Mouse (Mus musculus): ENCODE measurements at regions not wholly inside any gene's neighbourhood (a gene's known extent, or its start where the extent isn't known, plus 50 kb on each side); places are given as distances from the start of the nearest gene placed in this dataset.

- no peak overlapping the region for H3K4me2 ChIP-seq (replicated peaks)
- ATAC-seq (ENCODE audit: low FRiP score, low read depth), result no peak
- H3K9ac ChIP-seq, result no peak overlapping the region
- H3K4me1 ChIP-seq, result no peaks in the 10 kb centered on the region
- no peak overlapping the region for H3K4me3 ChIP-seq
- no peak overlapping the region for H3K27ac ChIP-seq
- no peaks in the 10 kb centered on the region for H3K36me3 ChIP-seq
- no peaks in the 10 kb centered on the region for H3K9me3 ChIP-seq
- no peaks in the 10 kb centered on the region for H3K27me3 ChIP-seq (replicated peaks)
Measured at GRCm38 (mm10) chr12:9151001-9151400, 121.2 kb downstream of the Ttc32 start.

- no peaks in the 10 kb centered on the region for H3K36me3 ChIP-seq
- H3K9ac ChIP-seq, result no peak overlapping the region
- no peak overlapping the region for H3K4me2 ChIP-seq (replicated peaks)
- no peaks in the 10 kb centered on the region for H3K9me3 ChIP-seq
- no peak overlapping the region for H3K4me3 ChIP-seq
- ATAC-seq (ENCODE audit: low FRiP score, low read depth), result no peak
- no peaks in the 10 kb centered on the region for H3K4me1 ChIP-seq
- H3K27ac ChIP-seq, result no peak overlapping the region
- 82% methylated on average over 1 of the region's 1 CpGs for WGBS
- H3K27me3 ChIP-seq (replicated peaks), result no peaks in the 10 kb centered on the region
Measured at GRCm38 (mm10) chr12:9151426-9151825, 121.6 kb downstream of the Ttc32 start.

GRCm38 (mm10) chr12:9154491-9154890 lies 124.7 kb downstream of the Ttc32 start:
- H3K9ac ChIP-seq, result no peak overlapping the region
- no peaks in the 10 kb centered on the region for H3K27me3 ChIP-seq (replicated peaks)
- no peak for ATAC-seq (ENCODE audit: low FRiP score, low read depth)
- H3K4me2 ChIP-seq (replicated peaks), result no peak overlapping the region
- WGBS, result 86% methylated on average over 2 of the region's 2 CpGs
- no peaks in the 10 kb centered on the region for H3K9me3 ChIP-seq
- no peaks in the 10 kb centered on the region for H3K36me3 ChIP-seq
- no peaks in the 10 kb centered on the region for H3K4me1 ChIP-seq
- H3K4me3 ChIP-seq, result no peak overlapping the region
- H3K27ac ChIP-seq, result no peak overlapping the region

GRCm38 (mm10) chr12:9156794-9157193 lies 127.0 kb downstream of the Ttc32 start:
- no peaks in the 10 kb centered on the region for H3K36me3 ChIP-seq
- H3K27ac ChIP-seq, result no peak overlapping the region
- no peaks in the 10 kb centered on the region for H3K9me3 ChIP-seq
- no peak for ATAC-seq (ENCODE audit: low FRiP score, low read depth)
- H3K27me3 ChIP-seq (replicated peaks), result no peaks in the 10 kb centered on the region
- H3K4me3 ChIP-seq, result no peak overlapping the region
- H3K9ac ChIP-seq, result no peak overlapping the region
- no peaks in the 10 kb centered on the region for H3K4me1 ChIP-seq
- H3K4me2 ChIP-seq (replicated peaks), result no peak overlapping the region

GRCm38 (mm10) chr12:9158751-9159150 lies 129.0 kb downstream of the Ttc32 start:
- Histone ChIP-seq H3K9ac (no peak overlapping the region), H3K27me3 (replicated peaks) (no peaks in the 10 kb centered on the region), H3K4me3 (no peak overlapping the region), H3K27ac (no peak overlapping the region), H3K9me3 (no peaks in the 10 kb centered on the region), H3K4me1 (no peaks in the 10 kb centered on the region), H3K4me2 (replicated peaks) (no peak overlapping the region), H3K36me3 (no peaks in the 10 kb centered on the region)
- no peak for ATAC-seq (ENCODE audit: low FRiP score, low read depth)
- 81% methylated on average over 5 of the region's 5 CpGs for WGBS

- no peak for ATAC-seq (ENCODE audit: low FRiP score, low read depth)
- Histone ChIP-seq H3K4me2 (replicated peaks) (no peak overlapping the region), H3K36me3 (no peaks in the 10 kb centered on the region), H3K9ac (no peak overlapping the region), H3K9me3 (no peaks in the 10 kb centered on the region), H3K27me3 (replicated peaks) (no peaks in the 10 kb centered on the region), H3K4me3 (no peak overlapping the region), H3K27ac (no peak overlapping the region), H3K4me1 (no peaks in the 10 kb centered on the region)
- WGBS, result 81% methylated on average over 4 of the region's 4 CpGs
Measured at GRCm38 (mm10) chr12:9165367-9165940, 135.7 kb downstream of the Ttc32 start.

- Histone ChIP-seq H3K27me3 (replicated peaks) (no peaks in the 10 kb centered on the region), H3K27ac (no peak overlapping the region), H3K9me3 (no peaks in the 10 kb centered on the region), H3K4me3 (no peak overlapping the region), H3K9ac (no peak overlapping the region), H3K4me2 (replicated peaks) (no peak overlapping the region), H3K36me3 (no peaks in the 10 kb centered on the region), H3K4me1 (no peaks in the 10 kb centered on the region)
- WGBS, result 59% methylated on average over 10 of the region's 10 CpGs
- peak; percentile 93 for ATAC-seq (ENCODE audit: low FRiP score, low read depth)
Measured at GRCm38 (mm10) chr12:9166218-9166908, 136.6 kb downstream of the Ttc32 start.

- no peak for ATAC-seq (ENCODE audit: low FRiP score, low read depth)
- no peak overlapping the region for H3K27ac ChIP-seq
- 82% methylated on average over 3 of the region's 3 CpGs for WGBS
Measured at GRCm38 (mm10) chr12:9169008-9169407, 139.2 kb downstream of the Ttc32 start.

GRCm38 (mm10) chr12:9173680-9174079 lies 143.9 kb downstream of the Ttc32 start:
- no peak overlapping the region for H3K4me2 ChIP-seq (replicated peaks)
- no peaks in the 10 kb centered on the region for H3K36me3 ChIP-seq
- WGBS, result 17% methylated on average over 1 of the region's 1 CpGs
- ATAC-seq (ENCODE audit: low FRiP score, low read depth), result no peak
- no peak overlapping the region for H3K27ac ChIP-seq
- H3K9ac ChIP-seq, result no peak overlapping the region
- no peak overlapping the region for H3K4me3 ChIP-seq
- H3K9me3 ChIP-seq, result no peaks in the 10 kb centered on the region
- H3K4me1 ChIP-seq, result no peaks in the 10 kb centered on the region
- no peaks in the 10 kb centered on the region for H3K27me3 ChIP-seq (replicated peaks)

More at GRCm38 (mm10) chr12:9169008-9169407, 139.2 kb downstream of the Ttc32 start:
- Histone ChIP-seq H3K9ac (no peak overlapping the region), H3K36me3 (no peaks in the 10 kb centered on the region), H3K4me2 (replicated peaks) (no peak overlapping the region), H3K9me3 (no peaks in the 10 kb centered on the region), H3K4me1 (no peaks in the 10 kb centered on the region), H3K4me3 (no peak overlapping the region), H3K27me3 (replicated peaks) (no peaks in the 10 kb centered on the region)

GRCm38 (mm10) chr12:9174327-9174726 lies 144.5 kb downstream of the Ttc32 start:
- Histone ChIP-seq H3K4me3 (no peak overlapping the region), H3K4me2 (replicated peaks) (no peak overlapping the region), H3K4me1 (no peaks in the 10 kb centered on the region), H3K36me3 (no peaks in the 10 kb centered on the region), H3K27me3 (replicated peaks) (no peaks in the 10 kb centered on the region), H3K9ac (no peak overlapping the region), H3K27ac (no peak overlapping the region), H3K9me3 (no peaks in the 10 kb centered on the region)
- ATAC-seq (ENCODE audit: low FRiP score, low read depth), result no peak
- WGBS, result 63% methylated on average over 9 of the region's 9 CpGs

- H3K9me3 ChIP-seq, result no peaks in the 10 kb centered on the region
- H3K4me2 ChIP-seq (replicated peaks), result no peak overlapping the region
- no peaks in the 10 kb centered on the region for H3K4me1 ChIP-seq
- ATAC-seq (ENCODE audit: low FRiP score, low read depth), result no peak
- WGBS, result 65% methylated on average over 2 of the region's 2 CpGs
- H3K36me3 ChIP-seq, result no peaks in the 10 kb centered on the region
- H3K4me3 ChIP-seq, result no peak overlapping the region
- no peaks in the 10 kb centered on the region for H3K27me3 ChIP-seq (replicated peaks)
- H3K9ac ChIP-seq, result no peak overlapping the region
- H3K27ac ChIP-seq, result no peak overlapping the region
Measured at GRCm38 (mm10) chr12:9176198-9176597, 146.4 kb downstream of the Ttc32 start.

- H3K27me3 ChIP-seq (replicated peaks), result no peaks in the 10 kb centered on the region
- no peak overlapping the region for H3K27ac ChIP-seq
- no peaks in the 10 kb centered on the region for H3K4me1 ChIP-seq
- 62% methylated on average over 4 of the region's 4 CpGs for WGBS
- no peak overlapping the region for H3K4me2 ChIP-seq (replicated peaks)
- no peaks in the 10 kb centered on the region for H3K9me3 ChIP-seq
- no peak overlapping the region for H3K4me3 ChIP-seq
- no peaks in the 10 kb centered on the region for H3K36me3 ChIP-seq
- no peak overlapping the region for H3K9ac ChIP-seq
- no peak for ATAC-seq (ENCODE audit: low FRiP score, low read depth)
Measured at GRCm38 (mm10) chr12:9178626-9179025, 148.8 kb downstream of the Ttc32 start.

- WGBS, result 53% methylated on average over 4 of the region's 4 CpGs
- H3K27me3 ChIP-seq (replicated peaks), result no peaks in the 10 kb centered on the region
- H3K9me3 ChIP-seq, result no peaks in the 10 kb centered on the region
- H3K27ac ChIP-seq, result no peak overlapping the region
- H3K4me3 ChIP-seq, result no peak overlapping the region
- H3K4me1 ChIP-seq, result no peaks in the 10 kb centered on the region
- no peak for ATAC-seq (ENCODE audit: low FRiP score, low read depth)
- no peak overlapping the region for H3K4me2 ChIP-seq (replicated peaks)
- H3K9ac ChIP-seq, result no peak overlapping the region
- no peaks in the 10 kb centered on the region for H3K36me3 ChIP-seq
Measured at GRCm38 (mm10) chr12:9180677-9181076, 150.9 kb downstream of the Ttc32 start.

All from neural tube, embryonic 12.5 days (tissue).